Mouse (Mus musculus) ovary, postnatal 36 days (tissue): ENCODE measurements around the gene Efr3b.
A peak's percentile ranks its signal among the peaks of the same experiment; 100 is the strongest.
"Not testable (repeated sequence)": the region's sequence is repeated elsewhere in the genome, so short reads cannot be mapped to it uniquely, and the experiment has no call there.

Experiments used
- DNase-seq: peaks from one replicate; pipeline ENCODE4 v3.0.0; 2022; ENCODE audit warnings: low spot score, mixed read lengths

The Efr3b gene

DNA sequence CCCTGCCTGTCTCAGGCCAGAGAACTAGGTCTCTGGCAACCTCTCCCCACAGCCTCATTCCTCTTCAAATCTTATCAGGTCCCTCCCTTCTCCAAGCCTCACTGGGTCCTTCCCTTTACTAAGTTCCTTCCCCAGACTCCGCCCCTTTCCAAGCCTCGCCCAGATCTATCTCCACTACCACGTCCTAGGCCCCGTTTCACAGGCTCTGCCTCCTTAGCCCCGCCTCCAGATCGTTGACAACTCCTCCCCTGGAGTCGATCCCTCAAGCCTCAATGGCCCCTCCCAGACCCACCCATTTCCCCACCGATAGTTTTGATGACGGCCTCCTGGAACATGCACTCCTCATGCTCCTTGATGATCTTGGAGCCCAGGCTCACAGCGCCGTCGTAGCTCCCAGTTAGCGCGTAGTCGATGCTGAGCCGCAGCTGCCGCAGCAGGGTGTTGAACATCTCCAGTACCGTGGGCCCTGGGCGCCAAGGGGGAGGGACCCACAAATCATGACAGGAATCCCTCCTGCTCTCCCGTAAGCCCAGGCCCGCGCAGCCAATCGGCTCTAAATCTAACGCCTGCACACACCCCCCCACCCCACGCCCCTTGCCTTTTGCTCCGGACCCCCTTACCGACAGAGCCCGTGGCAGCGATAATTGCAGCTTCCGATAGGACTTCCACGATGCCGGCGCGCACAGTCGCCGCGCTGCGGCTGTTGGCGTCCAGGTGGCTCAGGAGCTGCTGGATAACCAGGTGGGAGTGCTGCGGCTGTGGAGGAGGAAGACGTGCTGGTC is 57.2 kb downstream of the Efr3b start:
- peak; percentile 77 for DNase-seq

DNA sequence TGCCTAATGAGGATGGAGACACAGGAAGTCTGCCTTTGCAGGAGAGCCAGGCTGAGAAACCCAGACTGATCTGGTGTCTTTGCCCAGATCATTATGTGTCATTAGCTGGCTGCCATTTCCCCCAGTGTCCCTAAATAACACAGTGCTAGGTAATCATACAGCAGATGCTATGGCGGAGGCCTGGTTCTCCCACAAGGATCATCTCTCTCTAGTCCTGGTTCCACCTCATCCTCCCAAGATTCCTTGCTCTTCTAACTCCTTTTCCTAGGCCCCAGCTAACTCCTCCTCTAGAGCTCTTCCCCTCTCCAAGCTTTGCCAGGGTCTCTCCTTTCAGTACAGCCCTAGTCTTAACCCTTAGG is 57.7 kb downstream of the Efr3b start:
- DNase-seq: no peak

DNA sequence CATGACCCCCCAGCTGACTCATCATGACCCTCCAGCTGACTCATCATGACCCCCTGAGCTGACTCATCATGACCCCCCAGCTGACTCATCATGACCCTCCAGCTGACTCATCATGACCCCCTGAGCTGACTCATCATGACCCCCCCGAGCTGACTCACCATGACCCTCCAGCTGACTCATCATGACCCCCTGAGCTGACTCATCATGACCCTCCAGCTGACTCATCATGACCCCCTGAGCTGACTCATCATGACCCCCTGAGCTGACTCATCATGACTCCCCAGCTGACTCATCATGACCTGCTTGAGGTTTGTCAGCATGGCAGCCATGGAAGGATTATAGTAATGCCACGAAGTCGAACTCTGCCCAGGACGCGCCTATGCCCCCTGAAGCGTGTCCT is 65.5 kb downstream of the Efr3b start:
- not testable (repeated sequence) for DNase-seq

DNA sequence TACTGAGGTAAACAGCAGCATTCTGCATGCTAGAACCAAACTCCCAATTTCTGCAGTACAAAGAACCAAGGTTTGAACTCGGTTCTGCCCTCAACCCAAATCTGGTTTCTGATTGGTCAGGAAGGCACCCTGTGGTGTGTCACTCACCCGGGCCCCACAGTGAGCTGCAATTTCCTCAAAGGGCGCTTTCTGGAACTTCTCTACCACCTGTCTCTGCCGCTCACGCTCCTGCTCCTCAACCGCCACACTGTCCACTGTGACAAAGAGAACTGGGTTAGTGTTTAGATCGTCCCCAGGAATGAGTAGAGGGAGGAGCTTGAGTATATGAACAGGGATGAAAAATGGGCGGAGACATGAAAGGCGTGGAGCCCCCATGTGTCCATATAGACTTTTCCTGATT is 70.3 kb downstream of the Efr3b start:
- DNase-seq: no peak

DNA sequence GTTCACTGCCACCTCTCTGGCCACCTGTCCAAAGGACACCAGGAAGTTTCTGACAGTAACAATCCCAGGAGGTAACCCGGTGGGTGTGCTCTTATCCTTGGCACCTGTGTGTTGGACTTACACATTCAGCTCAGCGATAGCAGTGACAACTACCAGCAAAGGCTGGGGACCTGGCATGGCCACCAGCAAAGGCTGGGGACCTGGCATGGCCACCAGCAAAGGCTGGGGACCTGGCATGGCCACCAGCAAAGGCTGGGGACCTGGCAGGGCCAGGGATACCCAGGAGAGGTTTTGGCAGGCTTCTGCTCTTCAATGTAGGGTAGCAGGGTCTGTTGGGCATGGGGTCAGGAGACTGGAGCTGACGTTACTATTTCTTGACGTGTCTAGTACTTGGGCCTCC is 71.5 kb downstream of the Efr3b start:
- no peak for DNase-seq

DNA sequence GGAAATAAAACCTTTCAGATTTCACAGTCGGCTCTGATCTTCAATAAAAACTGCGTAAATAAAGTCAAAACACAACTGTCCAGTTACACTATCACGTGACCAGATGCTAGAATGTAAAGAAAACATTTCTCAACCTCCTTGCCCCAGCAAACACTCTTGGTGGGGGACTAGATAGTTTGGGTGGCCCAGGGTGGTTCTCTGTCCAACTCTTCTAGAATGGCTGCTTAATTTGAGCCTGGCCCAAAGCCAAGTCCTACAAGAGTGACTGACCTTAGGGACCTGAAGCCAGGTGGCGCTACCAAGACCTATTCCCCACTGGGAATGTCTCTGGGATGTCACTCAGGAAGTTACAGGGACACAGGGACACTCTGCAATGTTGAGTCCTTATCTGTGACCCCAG is 78.2 kb downstream of the Efr3b start:
- no peak for DNase-seq

DNA sequence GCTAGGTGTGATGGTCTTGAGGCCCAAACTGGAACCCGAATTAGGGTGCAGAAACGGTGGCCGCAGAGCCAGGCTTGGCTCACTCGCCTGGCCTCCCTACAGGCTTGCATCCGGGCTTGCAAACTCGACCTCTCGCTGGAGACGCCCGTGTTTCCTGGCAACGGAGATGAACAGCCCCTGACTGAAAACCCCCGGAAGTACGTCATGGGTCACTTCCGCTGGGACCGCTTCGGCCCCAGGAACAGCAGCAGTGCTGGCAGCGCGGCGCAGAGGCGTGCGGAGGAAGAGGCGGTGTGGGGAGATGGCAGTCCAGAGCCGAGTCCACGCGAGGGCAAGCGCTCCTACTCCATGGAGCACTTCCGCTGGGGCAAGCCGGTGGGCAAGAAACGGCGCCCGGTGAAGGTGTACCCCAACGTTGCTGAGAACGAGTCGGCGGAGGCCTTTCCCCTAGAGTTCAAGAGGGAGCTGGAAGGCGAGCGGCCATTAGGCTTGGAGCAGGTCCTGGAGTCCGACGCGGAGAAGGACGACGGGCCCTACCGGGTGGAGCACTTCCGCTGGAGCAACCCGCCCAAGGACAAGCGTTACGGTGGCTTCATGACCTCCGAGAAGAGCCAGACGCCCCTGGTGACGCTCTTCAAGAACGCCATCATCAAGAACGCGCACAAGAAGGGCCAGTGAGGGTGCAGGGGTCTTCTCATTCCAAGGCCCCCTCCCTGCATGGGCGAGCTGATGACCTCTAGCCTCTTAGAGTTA is 78.7 kb downstream of the Efr3b start:
- DNase-seq: peak; percentile 79

DNA sequence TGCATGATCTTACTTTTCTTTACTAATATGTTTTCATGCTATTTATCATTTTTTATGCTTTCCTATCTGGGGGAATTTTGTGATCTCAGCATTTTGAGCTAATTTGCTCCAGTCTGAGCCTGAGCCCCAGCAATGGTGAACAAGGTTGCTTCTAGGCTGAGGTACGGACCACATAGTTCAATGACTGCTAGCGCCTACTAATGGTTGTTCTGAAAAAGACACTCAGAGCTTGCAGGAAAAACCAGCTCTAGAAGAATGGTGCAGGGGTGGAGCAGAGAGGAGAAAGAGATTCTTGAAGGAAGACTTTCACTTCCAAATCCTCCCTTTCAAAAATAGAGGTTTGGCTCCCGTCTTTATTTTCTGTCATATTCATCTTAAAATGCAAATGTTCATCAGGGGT is 82.4 kb downstream of the Efr3b start:
- DNase-seq: no peak

DNA sequence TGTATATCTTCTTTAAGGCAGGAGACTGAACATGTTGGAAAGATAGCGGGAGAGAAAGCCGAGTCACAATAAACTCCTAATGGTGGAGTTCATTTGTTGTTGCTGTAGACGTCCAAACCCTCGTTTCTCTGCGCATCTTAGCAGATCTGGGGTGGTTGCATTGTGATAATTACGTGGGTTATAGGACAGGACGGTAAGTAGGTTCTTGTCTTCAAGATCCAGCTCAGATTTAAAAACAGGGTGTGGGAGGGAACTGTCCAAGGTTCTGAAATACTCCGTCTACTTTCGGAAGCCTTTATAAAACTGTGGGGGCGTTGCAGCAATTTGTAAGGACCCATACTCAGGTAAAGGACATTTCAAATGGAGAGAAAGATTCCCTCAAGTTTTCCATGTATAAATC is 83.3 kb downstream of the Efr3b start:
- no peak for DNase-seq

DNA sequence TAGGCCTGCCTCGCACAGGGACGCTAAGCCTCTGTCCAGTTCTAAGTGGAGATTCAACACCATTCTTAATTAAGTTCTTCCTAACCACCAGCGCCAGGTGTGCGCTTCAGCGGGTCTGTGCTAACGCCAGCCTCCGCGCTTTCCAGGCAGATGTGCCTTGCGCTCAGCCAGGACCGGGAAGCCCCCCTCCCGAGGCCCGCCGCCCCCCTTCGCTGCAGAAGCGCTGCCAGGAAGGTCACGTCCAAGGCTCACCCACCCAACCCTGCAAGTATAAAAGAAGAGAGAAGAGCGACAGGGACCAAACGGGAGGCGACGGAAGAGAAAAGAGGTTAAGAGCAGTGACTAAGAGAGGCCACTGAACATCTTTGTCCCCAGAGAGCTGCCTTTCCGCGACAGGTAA is 84.1 kb downstream of the Efr3b start, which contains the start of gene Pomc:
Gene Pomc, plus strand, starts transcription at position 301 of the 400 bp plus-strand sequence.
- DNase-seq: no peak

DNA sequence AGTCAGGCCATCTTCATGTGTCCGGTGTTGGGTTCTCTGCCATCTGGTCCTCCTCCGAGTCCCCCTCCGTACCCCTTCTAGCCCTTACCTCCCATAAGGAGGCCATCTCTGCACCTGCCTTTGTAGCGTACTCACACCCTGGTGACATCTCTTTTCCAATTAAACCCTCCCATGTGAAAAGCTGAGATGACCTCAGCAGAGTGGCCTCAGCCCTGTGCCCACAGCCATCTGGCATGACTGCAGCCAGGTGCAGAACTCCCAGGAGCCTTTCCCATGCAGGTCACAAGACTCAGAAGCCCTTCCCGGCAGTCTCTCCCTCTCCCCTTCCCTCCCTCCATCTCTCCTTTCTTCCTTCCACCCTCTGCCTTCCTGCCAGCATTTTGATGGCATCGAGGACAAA is 91.2 kb downstream of the Efr3b start:
- no peak for DNase-seq

DNA sequence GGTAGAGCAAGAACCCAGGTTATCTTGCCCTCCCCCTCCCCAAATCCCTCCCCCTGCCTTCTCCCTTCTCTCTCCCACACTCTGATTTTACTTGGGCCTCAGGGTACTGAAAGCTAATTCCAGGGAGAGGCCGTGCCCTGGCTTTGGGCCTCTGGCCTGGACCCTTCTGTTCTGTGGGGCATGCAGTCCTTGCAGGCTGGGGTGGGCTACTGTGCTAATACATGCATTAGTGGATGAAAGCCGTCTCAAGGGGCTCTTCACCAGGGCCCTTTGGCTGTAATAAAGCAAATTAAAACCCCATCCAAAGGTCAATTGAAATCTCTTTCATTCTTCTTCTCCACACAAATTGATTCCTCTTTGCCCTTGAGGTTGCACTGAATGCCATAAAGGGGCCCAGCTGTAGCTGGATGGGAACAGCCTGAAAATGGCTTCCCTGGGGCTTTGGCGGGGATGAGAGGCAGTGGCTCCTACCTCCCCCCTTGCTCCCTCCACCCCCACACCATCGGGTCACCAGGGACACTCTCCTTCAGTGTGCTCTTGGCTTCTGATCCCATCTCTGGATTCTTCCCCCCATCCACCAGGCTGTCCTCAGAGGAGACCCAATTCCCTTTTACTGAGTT is 94.2 kb downstream of the Efr3b start:
- no peak for DNase-seq

DNA sequence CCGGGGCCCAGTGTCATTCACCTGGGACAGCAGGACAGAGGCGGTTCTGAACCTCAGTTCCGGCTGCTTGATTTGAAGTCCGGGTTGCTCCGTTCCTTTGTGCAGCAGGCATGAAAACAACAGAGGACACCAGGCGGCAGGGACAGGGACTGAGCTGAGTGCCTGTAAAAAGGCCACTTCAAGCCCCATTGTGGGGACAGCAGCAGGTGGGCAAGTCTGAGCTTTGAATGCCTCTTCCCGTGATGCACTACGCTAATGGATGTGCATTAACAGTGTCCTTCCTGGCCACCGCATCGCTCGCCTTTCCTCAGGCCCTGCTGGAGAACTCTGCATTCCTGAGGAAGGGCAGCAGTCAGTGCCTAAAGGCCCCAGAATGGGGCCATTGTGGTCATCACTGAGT is 96.7 kb downstream of the Efr3b start:
- DNase-seq: no peak

DNA sequence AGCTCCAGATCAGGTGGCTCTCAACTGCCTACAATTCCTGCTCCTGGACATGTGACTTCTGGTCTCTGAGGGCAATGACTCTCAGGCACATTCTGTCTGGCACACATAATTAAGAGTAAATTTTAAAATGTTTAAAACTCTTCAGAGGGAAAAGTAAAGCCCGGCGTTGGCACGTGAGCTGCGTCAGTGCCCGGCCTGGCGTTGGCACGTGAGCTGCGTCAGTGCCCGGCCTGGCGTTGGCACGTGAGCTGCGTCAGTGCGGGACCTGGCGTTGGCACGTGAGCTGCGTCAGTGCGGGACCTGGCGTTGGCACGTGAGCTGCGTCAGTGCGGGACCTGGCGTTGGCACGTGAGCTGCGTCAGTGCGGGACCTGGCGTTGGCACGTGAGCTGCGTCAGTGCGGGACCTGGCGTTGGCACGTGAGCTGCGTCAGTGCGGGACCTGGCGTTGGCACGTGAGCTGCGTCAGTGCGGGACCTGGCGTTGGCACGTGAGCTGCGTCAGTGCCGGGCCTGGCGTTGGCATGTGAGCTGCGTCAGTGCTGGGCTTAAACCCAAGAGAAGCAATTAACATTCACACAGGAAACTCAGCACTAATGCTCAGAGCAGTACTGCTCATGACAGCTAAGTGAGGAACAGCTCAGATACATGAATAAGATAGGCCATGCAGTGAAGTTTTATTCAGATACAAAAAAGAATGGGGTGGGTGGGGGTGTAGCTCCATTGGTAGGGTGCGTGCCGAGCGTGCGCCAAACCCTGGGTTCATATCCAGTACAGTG is 108.4 kb downstream of the Efr3b start:
- not testable (repeated sequence) for DNase-seq

DNA sequence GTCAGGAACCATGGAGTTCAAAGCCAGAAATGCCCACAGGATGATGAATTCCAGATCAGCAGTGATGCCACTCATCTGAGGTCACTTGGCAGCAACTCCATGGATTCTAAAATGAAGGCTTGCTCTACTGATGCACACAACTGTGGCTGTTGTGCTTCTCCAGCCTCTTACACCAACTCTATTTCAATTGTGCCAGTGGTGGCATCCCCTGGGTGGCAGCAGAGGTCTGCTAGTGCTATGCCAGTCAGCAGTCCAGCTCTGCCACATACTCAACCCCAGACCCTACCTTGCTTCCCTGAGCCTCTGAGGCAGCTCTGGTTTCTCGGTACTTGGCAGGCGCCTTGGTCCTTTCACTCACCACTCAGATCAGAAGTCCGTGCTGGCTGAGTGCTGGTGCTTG is 109.9 kb downstream of the Efr3b start:
- no peak for DNase-seq

DNA sequence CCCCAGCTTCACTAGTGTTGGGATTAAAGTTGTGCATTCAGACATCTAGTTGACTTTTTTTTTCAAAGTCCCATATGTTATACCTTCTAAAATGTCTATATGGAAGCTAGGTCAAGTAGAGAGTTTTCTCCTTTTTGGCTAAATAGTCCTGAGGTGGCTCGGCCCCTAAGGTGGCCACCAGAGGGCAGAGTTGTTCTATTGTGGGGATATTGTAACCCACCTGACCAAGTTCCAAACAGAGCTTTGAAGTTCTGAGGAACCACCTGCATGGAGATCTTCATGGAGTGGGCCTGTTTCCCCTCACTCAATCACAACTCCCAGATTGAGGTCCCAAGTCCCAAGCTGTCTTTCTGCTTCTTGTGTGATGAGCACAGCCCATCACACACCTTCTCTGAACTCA is 112.6 kb downstream of the Efr3b start:
- peak; percentile 56 for DNase-seq

DNA sequence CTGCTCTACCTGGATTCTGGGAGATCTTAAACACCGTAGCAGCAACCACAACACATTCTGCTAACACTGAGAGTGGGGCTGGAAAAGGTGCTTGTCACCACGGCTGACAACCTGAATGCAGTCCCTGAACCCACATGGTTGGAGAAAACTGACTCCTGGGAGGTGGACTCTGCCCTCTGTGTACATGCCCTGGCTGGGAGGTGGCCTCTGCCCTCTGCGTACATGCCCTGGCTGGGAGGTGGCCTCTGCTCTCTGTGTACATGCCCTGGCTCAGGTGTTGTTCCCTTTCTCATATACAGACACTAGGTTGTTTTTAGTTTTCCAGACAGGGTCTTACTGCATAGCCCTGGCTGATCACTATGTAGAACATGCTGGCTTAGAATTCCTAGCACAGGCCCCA is 119.3 kb downstream of the Efr3b start:
- DNase-seq: no peak

DNA sequence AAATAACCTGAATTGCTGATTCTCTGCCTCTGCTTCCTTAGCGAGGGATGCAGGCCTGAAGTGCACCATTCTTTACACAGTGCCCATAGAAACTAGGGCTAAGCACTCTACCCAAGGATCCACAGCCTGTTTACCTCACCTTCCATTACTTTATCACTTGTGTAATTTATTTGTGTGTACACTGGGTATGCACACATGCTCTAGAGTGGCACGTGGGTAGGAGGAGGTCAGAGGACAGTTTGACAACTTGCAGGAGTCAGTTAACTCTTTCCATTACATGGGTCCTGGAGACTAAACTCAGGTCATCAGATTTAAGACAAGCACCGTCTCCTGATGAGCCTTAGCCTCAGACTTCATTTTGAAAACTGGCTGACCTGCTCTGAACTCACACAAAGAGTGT is 120.1 kb downstream of the Efr3b start:
- no peak for DNase-seq

DNA sequence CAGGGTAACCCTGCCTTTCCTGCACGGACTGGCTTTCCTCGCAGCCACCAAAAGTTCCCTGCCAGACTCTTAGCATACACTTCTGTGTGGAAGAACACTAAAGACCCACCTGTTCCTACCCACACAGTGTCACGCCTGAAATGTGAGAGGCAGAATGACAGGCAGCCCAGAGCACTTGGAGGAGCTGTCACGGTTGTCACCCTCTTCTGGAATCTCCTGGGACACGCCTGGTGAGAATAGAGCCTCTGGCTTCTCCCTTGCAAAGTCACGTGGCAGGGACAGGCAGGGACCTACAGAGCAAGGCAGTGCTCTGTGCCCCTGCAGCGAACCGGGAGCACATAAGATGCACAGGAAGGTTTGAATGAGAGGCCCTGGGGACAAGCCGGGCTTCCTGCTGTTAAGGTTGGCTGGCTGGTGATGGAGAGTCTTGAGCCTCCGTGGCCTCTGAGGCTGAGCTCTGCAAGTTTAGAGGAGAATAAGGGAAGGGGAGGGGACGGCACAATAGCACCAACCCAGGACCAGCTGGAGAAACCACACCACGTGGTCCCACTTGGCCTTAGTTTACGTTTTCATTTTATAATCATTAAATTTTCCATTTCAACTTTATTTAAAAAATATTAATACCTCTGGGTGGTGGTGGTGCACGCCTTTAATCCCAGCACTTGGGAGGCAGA is 120.9 kb downstream of the Efr3b start:
- no peak for DNase-seq

DNA sequence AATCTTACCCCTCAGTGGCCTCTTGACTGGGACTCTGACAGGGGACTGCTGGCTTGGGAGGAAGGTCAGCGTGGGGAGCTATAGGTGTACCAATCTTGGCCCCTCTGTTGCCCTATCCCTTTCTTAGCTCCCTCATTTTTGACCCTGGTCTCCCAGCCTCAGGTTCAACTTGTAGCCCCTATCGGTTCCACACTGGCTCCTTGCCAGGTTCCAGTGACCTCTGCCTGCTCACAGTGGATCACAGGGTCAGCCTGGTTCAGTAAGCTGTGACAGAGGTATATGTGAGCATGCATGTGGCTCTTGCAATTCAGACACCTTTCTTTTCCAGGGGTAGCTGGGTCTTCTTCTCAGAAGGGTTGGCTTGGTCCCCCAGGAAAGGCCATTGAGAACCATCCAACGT is 122.9 kb downstream of the Efr3b start:
- DNase-seq: no peak
